Mouse (Mus musculus) liver, adult 2 months (tissue): Measurements from ENCODE around the gene Srxn1. TPM values are rescaled to one million over a fixed set of nuclear protein-coding genes. Genes with fewer than 3 reads are reported as not detected.

Experiments used
- DNase-seq: peaks from one replicate; pipeline ENCODE4 v3.0.0-alpha.2; 2011; ENCODE audit warnings: low read depth, low spot score; ENCODE audit errors: extremely low read depth
- H3K27ac ChIP-seq: fragments of 200-500 bp; replicated peaks from 2 replicates; pipeline ENCODE4 v1.5.1; 2012; ENCODE audit warnings: low read depth, mild to moderate bottlenecking, control low read depth, inconsistent platforms, low read length; ENCODE audit not compliant: insufficient read depth
- H3K27me3 ChIP-seq: fragments of 200-500 bp; 2 replicates; pipeline ENCODE4 v1.6.1; 2012; ENCODE audit warnings: mild to moderate bottlenecking, moderate library complexity, low read length, inconsistent platforms; ENCODE audit not compliant: control insufficient read depth, insufficient read depth
- H3K36me3 ChIP-seq: fragments of 200-500 bp; 2 replicates; pipeline ENCODE4 v1.6.1; 2012; ENCODE audit warnings: low read length, inconsistent platforms; ENCODE audit not compliant: control insufficient read depth, insufficient read depth
- H3K4me1 ChIP-seq: fragments of 200-500 bp; 2 replicates; pipeline ENCODE4 v1.6.1; 2011; ENCODE audit warnings: low read length; ENCODE audit not compliant: control insufficient read depth, insufficient read depth
- H3K4me3 ChIP-seq: fragments of 200-500 bp; 2 replicates; pipeline ENCODE4 v1.5.1; 2011; ENCODE audit warnings: low read depth, mild to moderate bottlenecking, control low read depth, low read length, moderate library complexity; ENCODE audit not compliant: insufficient read depth
- H3K79me2 ChIP-seq: fragments of 200-500 bp; 2 replicates; pipeline ENCODE4 v1.6.1; 2012; ENCODE audit warnings: inconsistent platforms, mild to moderate bottlenecking, low read length, moderate library complexity; ENCODE audit not compliant: control insufficient read depth, insufficient read depth
- H3K9ac ChIP-seq: fragments of 200-500 bp; 2 replicates; pipeline ENCODE4 v1.6.1; 2012; ENCODE audit warnings: low read depth, mild to moderate bottlenecking, control low read depth, inconsistent platforms, low read length
- CTCF ChIP-seq: fragments of 200-500 bp; IDR thresholded peaks from 2 replicates; pipeline ENCODE4 v1.5.1; 2011; ENCODE audit warnings: low read depth, low read length, control low read depth
- POLR2A ChIP-seq: fragments of 200-500 bp; IDR thresholded peaks from 2 replicates; pipeline ENCODE4 v1.6.1; 2011; ENCODE audit warnings: low read length, control low read depth; ENCODE audit not compliant: insufficient read depth; ENCODE audit errors: extremely low read depth
- WGBS: fragments of 180-500 bp; shearing (Covaris S2); methylation state at CpG from one replicate; pipeline ENCODE4 v1.1.7; 2018; 5-methylcytosine and 5-hydroxymethylcytosine counted together
- polyA plus RNA-seq: library from polyadenylated mRNA; depleted of rRNA; stranded (reverse); fragments of >200 nt; gene quantifications from 2 replicates; pipeline ENCODE4 v1.2.3, GENCODE M21; 2012
- total RNA-seq: library from RNA; depleted of rRNA; stranded (reverse); fragments of >200 nt; gene quantifications from 2 replicates; pipeline ENCODE4 v1.2.3, GENCODE M21; 2014

Srxn1 gene
- total and polyA plus RNA-seq, 2 experiments: 24.0 to 89.1 TPM

- 86% methylated on average over 9 of the region's 9 CpGs for WGBS
These were observed 43.4 kb downstream of the Srxn1 start for GRCm38 (mm10) chr2:152148675-152149074.

GRCm38 (mm10) chr2:152149891-152150290 lies 44.6 kb downstream of the Srxn1 start:
- Histone ChIP-seq H3K27me3 (no peaks in the 10 kb centered on the region), H3K36me3 (no peaks in the 10 kb centered on the region), H3K9ac (no peak overlapping the region), H3K4me1 (no peaks in the 10 kb centered on the region), H3K79me2 (no peaks in the 10 kb centered on the region), H3K4me3 (no peak overlapping the region), H3K27ac (no peak overlapping the region)
- no peak for DNase-seq
- 44% methylated on average over 4 of the region's 4 CpGs for WGBS
- no peak for TF ChIP-seq POLR2A
- no peak for TF ChIP-seq CTCF

More at GRCm38 (mm10) chr2:152148675-152149074, 43.4 kb downstream of the Srxn1 start:
- Histone ChIP-seq H3K27me3 (peaks cover 4% of the 10 kb centered on the region), H3K27ac (no peak overlapping the region), H3K9ac (no peak overlapping the region), H3K79me2 (no peaks in the 10 kb centered on the region), H3K4me1 (no peaks in the 10 kb centered on the region; the same call in 1 of the 2 replicates), H3K36me3 (no peaks in the 10 kb centered on the region), H3K4me3 (no peak overlapping the region)
- no peak for DNase-seq
- TF ChIP-seq CTCF (no peak), POLR2A (no peak)

DNA sequence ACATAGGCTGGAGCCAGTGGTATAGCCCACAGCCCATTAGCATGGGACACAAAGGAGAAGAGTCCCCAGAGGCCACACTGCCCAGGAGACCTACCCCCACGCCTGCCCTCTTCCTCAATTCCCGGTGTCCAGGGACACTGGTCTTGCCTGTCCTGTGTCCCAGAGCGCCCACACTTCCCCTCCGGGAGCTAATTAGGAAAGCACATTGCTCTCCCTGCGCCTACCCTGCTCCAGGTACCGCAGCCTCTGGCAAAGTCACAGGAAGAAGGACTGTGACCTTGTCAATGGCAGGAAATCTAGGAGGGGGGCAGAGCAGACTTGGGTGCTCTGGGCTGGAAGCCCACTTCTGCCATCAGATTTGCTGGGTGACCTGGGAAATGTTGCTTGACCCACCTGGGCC lies 45.1 kb downstream of the Srxn1 start:
- WGBS: 67% methylated on average over 6 of the region's 6 CpGs
- no peak for DNase-seq
- Histone ChIP-seq H3K36me3 (no peaks in the 10 kb centered on the region), H3K4me3 (no peak overlapping the region), H3K79me2 (no peaks in the 10 kb centered on the region), H3K27ac (no peak overlapping the region), H3K9ac (no peak overlapping the region), H3K4me1 (no peaks in the 10 kb centered on the region), H3K27me3 (no peaks in the 10 kb centered on the region)
- TF ChIP-seq POLR2A (no peak), CTCF (no peak)

DNA sequence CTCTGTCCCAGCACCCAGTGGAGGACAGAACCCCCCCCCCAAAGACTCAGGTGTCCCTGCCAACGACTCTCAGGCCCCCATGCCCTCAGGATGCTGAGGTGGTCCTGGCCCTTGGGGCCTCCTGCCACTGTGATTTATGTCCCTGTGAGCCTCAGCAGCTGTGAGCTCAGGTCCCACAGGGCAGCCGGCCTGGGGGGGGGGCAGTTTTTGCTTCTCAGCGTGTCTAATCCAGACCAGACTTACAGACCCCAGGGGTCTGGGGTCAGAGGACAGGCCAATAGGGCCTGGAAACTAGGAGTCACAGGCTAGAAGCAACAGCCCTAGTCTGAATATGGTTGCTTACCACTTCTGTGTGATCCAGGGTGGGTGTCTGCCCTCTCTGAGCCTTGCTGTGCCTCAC lies 48.0 kb downstream of the Srxn1 start:
- Histone ChIP-seq H3K27ac (no peak overlapping the region), H3K4me3 (no peak overlapping the region), H3K27me3 (no peaks in the 10 kb centered on the region), H3K9ac (no peak overlapping the region), H3K79me2 (no peaks in the 10 kb centered on the region), H3K4me1 (no peaks in the 10 kb centered on the region), H3K36me3 (no peaks in the 10 kb centered on the region)
- 59% methylated on average over 3 of the region's 3 CpGs for WGBS
- no peak for DNase-seq
- TF ChIP-seq POLR2A: no peak
- TF ChIP-seq CTCF: no peak

GRCm38 (mm10) chr2:152155414-152156208 lies 50.3 kb downstream of the Srxn1 start:
- no peaks in the 10 kb centered on the region for H3K4me1 ChIP-seq
- H3K27me3 ChIP-seq: no peaks in the 10 kb centered on the region
- H3K9ac ChIP-seq: no peak overlapping the region
- no peaks in the 10 kb centered on the region for H3K36me3 ChIP-seq
- 59% methylated on average over 7 of the region's 7 CpGs for WGBS
- no peaks in the 10 kb centered on the region for H3K79me2 ChIP-seq
- no peak overlapping the region for H3K27ac ChIP-seq
- no peak for DNase-seq
- TF ChIP-seq POLR2A (no peak), CTCF (no peak)
- H3K4me3 ChIP-seq: no peak overlapping the region

- WGBS: 65% methylated on average over 6 of the region's 6 CpGs
- Histone ChIP-seq H3K4me1 (no peaks in the 10 kb centered on the region), H3K36me3 (no peaks in the 10 kb centered on the region), H3K9ac (no peak overlapping the region), H3K4me3 (no peak overlapping the region), H3K27ac (no peak overlapping the region), H3K27me3 (no peaks in the 10 kb centered on the region), H3K79me2 (no peaks in the 10 kb centered on the region)
- TF ChIP-seq CTCF (no peak), POLR2A (no peak)
- no peak for DNase-seq
These were observed 51.2 kb downstream of the Srxn1 start for GRCm38 (mm10) chr2:152156471-152156870.
